Mouse (Mus musculus): ENCODE results near the gene Spi1. TPM values are rescaled to one million over a fixed set of nuclear protein-coding genes. Genes with fewer than 3 reads are reported as not detected.

The Spi1 gene
- polyA plus RNA-seq, 1 experiment from 2014 or later: 2.2 TPM

- Histone ChIP-seq H3K4me1 (replicated peaks; ENCODE audit: control insufficient read depth, insufficient read depth, low read length) (peaks cover 5% of the 10 kb centered on the region; the same call in 1 of the 2 replicates), H3K4me2 (ENCODE audit: low read depth, low read length, severe bottlenecking) (no peak overlapping the region), H3K36me3 (ENCODE audit: control insufficient read depth, insufficient read depth, low read length) (peaks cover 7% of the 10 kb centered on the region), H3K9me3 (ENCODE audit: control insufficient read depth, low read length) (no peaks in the 10 kb centered on the region), H3K9ac (ENCODE audit: low read length) (no peak overlapping the region), H3K4me3 (ENCODE audit: low read depth, low read length) (no peak overlapping the region), H3K27ac (ENCODE audit: low read depth, low read length) (no peak overlapping the region), H3K27me3 (ENCODE audit: control insufficient read depth, insufficient read depth, low read length) (no peaks in the 10 kb centered on the region)
- 86% methylated on average over 3 of the region's 3 CpGs for whole genome bisulfite sequencing
- no peak for DNase-seq (ENCODE audit: low spot score)
- no peak for ATAC-seq (replicated peaks; ENCODE audit: low FRiP score)
Observed at GRCm38 (mm10) chr2:91051917-91052316, 30.3 kb upstream of the Spi1 start.

- no peak overlapping the region for H3K27ac ChIP-seq (ENCODE audit: low read depth, low read length)
- no peak overlapping the region for H3K9ac ChIP-seq (ENCODE audit: low read length)
- no peaks in the 10 kb centered on the region for H3K27me3 ChIP-seq (ENCODE audit: control insufficient read depth, insufficient read depth, low read length)
- no peak for DNase-seq (ENCODE audit: low spot score)
- H3K4me3 ChIP-seq (ENCODE audit: low read depth, low read length): no peak overlapping the region; the same call in 1 of the 2 replicates
- H3K4me1 ChIP-seq (replicated peaks; ENCODE audit: control insufficient read depth, insufficient read depth, low read length): peaks cover 5% of the 10 kb centered on the region; the same call in 1 of the 2 replicates
- H3K4me2 ChIP-seq (ENCODE audit: low read depth, low read length, severe bottlenecking): peak overlapping the region; percentile 42; the same call in 1 of the 2 replicates
- no peak for ATAC-seq (replicated peaks; ENCODE audit: low FRiP score)
- H3K36me3 ChIP-seq (ENCODE audit: control insufficient read depth, insufficient read depth, low read length): peaks cover 7% of the 10 kb centered on the region
- 65% methylated on average over 2 of the region's 2 CpGs for WGBS
- no peaks in the 10 kb centered on the region for H3K9me3 ChIP-seq (ENCODE audit: control insufficient read depth, low read length)
Observed at GRCm38 (mm10) chr2:91052752-91053151, 29.4 kb upstream of the Spi1 start.

GRCm38 (mm10) chr2:91053181-91053933 is 28.8 kb upstream of the Spi1 start:
- 0% methylated on average over 6 of the region's 6 CpGs for WGBS

GRCm38 (mm10) chr2:91053934-91054382 is 28.2 kb upstream of the Spi1 start, which contains the start of gene Psmc3:
Gene Psmc3 (plus strand): TSS chr2:91054009.
- peak within 1 kb of the TSS; percentile 91 for H3K4me3 ChIP-seq (ENCODE audit: low read depth, low read length)
- WGBS: under 1% methylated on average over 40 of the region's 40 CpGs

More at GRCm38 (mm10) chr2:91053181-91053933, 28.8 kb upstream of the Spi1 start:
- peaks cover 5% of the 10 kb centered on the region; the same call in 1 of the 2 replicates for H3K4me1 ChIP-seq (replicated peaks; ENCODE audit: control insufficient read depth, insufficient read depth, low read length)
- peak overlapping the region; percentile 91 for H3K4me3 ChIP-seq (ENCODE audit: low read depth, low read length)
- peak; percentile 70 for ATAC-seq (replicated peaks; ENCODE audit: low FRiP score)
- H3K4me2 ChIP-seq (ENCODE audit: low read depth, low read length, severe bottlenecking): peak overlapping the region; percentile 42
- peak overlapping the region; percentile 88 for H3K9ac ChIP-seq (ENCODE audit: low read length)
- peaks cover 8% of the 10 kb centered on the region for H3K36me3 ChIP-seq (ENCODE audit: control insufficient read depth, insufficient read depth, low read length)
- no peak for DNase-seq (ENCODE audit: low spot score)
- no peaks in the 10 kb centered on the region for H3K27me3 ChIP-seq (ENCODE audit: control insufficient read depth, insufficient read depth, low read length)
- H3K27ac ChIP-seq (ENCODE audit: low read depth, low read length): no peak overlapping the region
- no peaks in the 10 kb centered on the region for H3K9me3 ChIP-seq (ENCODE audit: control insufficient read depth, low read length)

GRCm38 (mm10) chr2:91058435-91058834 is 23.8 kb upstream of the Spi1 start:
- peaks cover 22% of the 10 kb centered on the region for H3K36me3 ChIP-seq (ENCODE audit: control insufficient read depth, insufficient read depth, low read length)
- H3K9ac ChIP-seq (ENCODE audit: low read length): no peak overlapping the region
- 84% methylated on average over 5 of the region's 5 CpGs for WGBS
- DNase-seq (ENCODE audit: low spot score): no peak
- no peak for ATAC-seq (replicated peaks; ENCODE audit: low FRiP score)
- peaks cover 5% of the 10 kb centered on the region; the same call in 1 of the 2 replicates for H3K4me1 ChIP-seq (replicated peaks; ENCODE audit: control insufficient read depth, insufficient read depth, low read length)
- no peaks in the 10 kb centered on the region for H3K27me3 ChIP-seq (ENCODE audit: control insufficient read depth, insufficient read depth, low read length)
- H3K4me2 ChIP-seq (ENCODE audit: low read depth, low read length, severe bottlenecking): no peak overlapping the region
- H3K9me3 ChIP-seq (ENCODE audit: control insufficient read depth, low read length): no peaks in the 10 kb centered on the region
- no peak overlapping the region for H3K27ac ChIP-seq (ENCODE audit: low read depth, low read length)
- no peak overlapping the region for H3K4me3 ChIP-seq (ENCODE audit: low read depth, low read length)

More at GRCm38 (mm10) chr2:91053934-91054382, 28.2 kb upstream of the Spi1 start, which contains the start of gene Psmc3:
- ATAC-seq (replicated peaks; ENCODE audit: low FRiP score): peak; percentile 99
- no peaks in the 10 kb centered on the region for H3K9me3 ChIP-seq (ENCODE audit: control insufficient read depth, low read length)
- peak within 1 kb of the TSS; percentile 67; the same call in 1 of the 2 replicates for H3K27ac ChIP-seq (ENCODE audit: low read depth, low read length)
- H3K36me3 ChIP-seq (ENCODE audit: control insufficient read depth, insufficient read depth, low read length): peaks cover 10% of the 10 kb centered on the region
- peak within 1 kb of the TSS; percentile 88 for H3K9ac ChIP-seq (ENCODE audit: low read length)
- peak; percentile 96 for DNase-seq (ENCODE audit: low spot score)
- H3K4me1 ChIP-seq (replicated peaks; ENCODE audit: control insufficient read depth, insufficient read depth, low read length): peaks cover 5% of the 10 kb centered on the region; the same call in 1 of the 2 replicates
- peak within 1 kb of the TSS; percentile 88 for H3K4me2 ChIP-seq (ENCODE audit: low read depth, low read length, severe bottlenecking)
- H3K27me3 ChIP-seq (ENCODE audit: control insufficient read depth, insufficient read depth, low read length): no peaks in the 10 kb centered on the region

GRCm38 (mm10) chr2:91059376-91059775 is 22.8 kb upstream of the Spi1 start:
- peaks cover 5% of the 10 kb centered on the region; the same call in 1 of the 2 replicates for H3K4me1 ChIP-seq (replicated peaks; ENCODE audit: control insufficient read depth, insufficient read depth, low read length)
- H3K27ac ChIP-seq (ENCODE audit: low read depth, low read length): no peak overlapping the region
- H3K4me2 ChIP-seq (ENCODE audit: low read depth, low read length, severe bottlenecking): no peak overlapping the region
- no peak overlapping the region for H3K9ac ChIP-seq (ENCODE audit: low read length)
- no peak for ATAC-seq (replicated peaks; ENCODE audit: low FRiP score)
- 89% methylated on average over 2 of the region's 2 CpGs for WGBS
- H3K9me3 ChIP-seq (ENCODE audit: control insufficient read depth, low read length): no peaks in the 10 kb centered on the region
- DNase-seq (ENCODE audit: low spot score): no peak
- H3K4me3 ChIP-seq (ENCODE audit: low read depth, low read length): no peak overlapping the region
- H3K27me3 ChIP-seq (ENCODE audit: control insufficient read depth, insufficient read depth, low read length): no peaks in the 10 kb centered on the region
- peaks cover 27% of the 10 kb centered on the region for H3K36me3 ChIP-seq (ENCODE audit: control insufficient read depth, insufficient read depth, low read length)

- no peak overlapping the region for H3K27ac ChIP-seq (ENCODE audit: low read depth, low read length)
- ATAC-seq (replicated peaks; ENCODE audit: low FRiP score) (no peak), DNase-seq (ENCODE audit: low spot score) (no peak)
- H3K9ac ChIP-seq (ENCODE audit: low read length): no peak overlapping the region
- H3K4me2 ChIP-seq (ENCODE audit: low read depth, low read length, severe bottlenecking): no peak overlapping the region
- no peaks in the 10 kb centered on the region for H3K9me3 ChIP-seq (ENCODE audit: control insufficient read depth, low read length)
- H3K4me1 ChIP-seq (replicated peaks; ENCODE audit: control insufficient read depth, insufficient read depth, low read length): no peaks in the 10 kb centered on the region
- H3K4me3 ChIP-seq (ENCODE audit: low read depth, low read length): no peak overlapping the region
- H3K36me3 ChIP-seq (ENCODE audit: control insufficient read depth, insufficient read depth, low read length): peaks cover 27% of the 10 kb centered on the region
- no peaks in the 10 kb centered on the region for H3K27me3 ChIP-seq (ENCODE audit: control insufficient read depth, insufficient read depth, low read length)
- 80% methylated on average over 10 of the region's 10 CpGs for WGBS
Observed at GRCm38 (mm10) chr2:91060544-91061355, 21.4 kb upstream of the Spi1 start.

- H3K4me3 ChIP-seq (ENCODE audit: low read depth, low read length): no peak overlapping the region
- DNase-seq (ENCODE audit: low spot score) (no peak), ATAC-seq (replicated peaks; ENCODE audit: low FRiP score) (no peak)
- H3K4me1 ChIP-seq (replicated peaks; ENCODE audit: control insufficient read depth, insufficient read depth, low read length): no peaks in the 10 kb centered on the region
- H3K9me3 ChIP-seq (ENCODE audit: control insufficient read depth, low read length): no peaks in the 10 kb centered on the region
- H3K36me3 ChIP-seq (ENCODE audit: control insufficient read depth, insufficient read depth, low read length): peaks cover 21% of the 10 kb centered on the region
- H3K4me2 ChIP-seq (ENCODE audit: low read depth, low read length, severe bottlenecking): no peak overlapping the region
- no peak overlapping the region for H3K9ac ChIP-seq (ENCODE audit: low read length)
- 88% methylated on average over 6 of the region's 6 CpGs for WGBS
- H3K27me3 ChIP-seq (ENCODE audit: control insufficient read depth, insufficient read depth, low read length): no peaks in the 10 kb centered on the region
- H3K27ac ChIP-seq (ENCODE audit: low read depth, low read length): no peak overlapping the region
Observed at GRCm38 (mm10) chr2:91061849-91062481, 20.2 kb upstream of the Spi1 start.
